Mouse (Mus musculus): ENCODE data around the gene Ypel2. TPM values are rescaled to one million over a fixed set of nuclear protein-coding genes. Genes with fewer than 3 reads are reported as not detected.

Ypel2 gene
- polyA plus RNA-seq, 2 experiments, result 6.8 to 9.2 TPM

DNA sequence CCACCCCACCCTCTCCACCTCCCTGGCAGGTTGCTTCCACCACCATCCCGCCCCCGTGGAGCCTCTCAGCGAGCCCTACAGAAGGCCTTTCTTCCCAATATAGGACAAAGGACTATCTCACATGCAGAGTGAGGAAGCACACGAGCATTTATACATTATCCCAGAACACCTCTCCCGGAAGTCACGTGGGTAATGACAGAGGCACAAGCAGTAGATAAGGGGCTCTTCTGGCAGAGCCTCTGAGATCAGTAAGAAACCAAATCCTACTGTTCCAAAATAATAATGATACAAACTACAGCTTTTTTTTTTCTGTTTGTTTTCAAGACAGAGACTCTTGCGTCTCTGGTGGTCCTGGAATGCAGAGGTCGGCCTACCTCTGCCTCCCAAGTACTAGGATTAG is 51.6 kb downstream of the Ypel2 start:
- H3K9me3 ChIP-seq (ENCODE audit: control insufficient read depth, low read length), result no peaks in the 10 kb centered on the region
- 0 out of 2 replicates have a peak, but pooled peaks cover 3% of the 10 kb centered on the region for H3K4me1 ChIP-seq (ENCODE audit: control insufficient read depth, insufficient read depth, low read length)
- no peak for TF ChIP-seq POLR2A (IDR thresholded peaks at IDR 0.05; ENCODE audit: borderline replicate concordance, extremely low read depth, insufficient read depth, insufficient read length)
- DNase-seq (ENCODE audit: low spot score), result no peak
- no peak overlapping the region for H3K9ac ChIP-seq (ENCODE audit: low read depth, low read length, severe bottlenecking)
- H3K36me3 ChIP-seq (ENCODE audit: control insufficient read depth, insufficient read depth, low read length), result peaks cover 41% of the 10 kb centered on the region
- WGBS, result 86% methylated on average over 8 of the region's 8 CpGs
- H3K4me3 ChIP-seq (replicated peaks; ENCODE audit: low read length), result no peak overlapping the region
- H3K4me2 ChIP-seq (replicated peaks; ENCODE audit: low read depth, low read length, severe bottlenecking), result no peak overlapping the region
- no peak overlapping the region for H3K27ac ChIP-seq (replicated peaks; ENCODE audit: low read depth, low read length)
- H3K27me3 ChIP-seq (ENCODE audit: control insufficient read depth, insufficient read depth, low read length), result no peaks in the 10 kb centered on the region
- no peak for ATAC-seq (ENCODE audit: low FRiP score, low read depth)

DNA sequence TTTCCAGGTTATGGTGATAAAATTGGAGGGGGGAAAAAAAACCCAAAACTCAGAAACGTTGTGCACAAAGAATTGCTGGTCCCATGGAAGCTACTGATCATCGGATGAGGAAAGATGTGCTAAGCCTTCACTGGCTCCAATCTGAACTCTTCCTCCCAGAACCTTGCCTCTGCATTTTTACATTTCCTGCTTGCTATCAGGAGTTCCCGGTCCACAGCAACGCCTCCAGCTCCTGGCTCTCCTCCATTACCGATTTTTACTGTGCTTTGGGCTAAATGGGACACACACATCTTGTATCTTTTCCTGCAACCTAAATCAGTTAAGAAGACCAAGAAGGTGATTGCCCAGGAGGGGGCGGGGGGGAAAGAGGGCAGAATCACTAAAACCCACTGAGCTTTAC is 54.0 kb downstream of the Ypel2 start:
- Histone ChIP-seq H3K36me3 (ENCODE audit: control insufficient read depth, insufficient read depth, low read length) (peaks cover 34% of the 10 kb centered on the region), H3K4me3 (replicated peaks; ENCODE audit: low read length) (no peak overlapping the region), H3K4me2 (replicated peaks; ENCODE audit: low read depth, low read length, severe bottlenecking) (no peak overlapping the region), H3K27ac (replicated peaks; ENCODE audit: low read depth, low read length) (no peak overlapping the region), H3K27me3 (ENCODE audit: control insufficient read depth, insufficient read depth, low read length) (no peaks in the 10 kb centered on the region), H3K9ac (ENCODE audit: low read depth, low read length, severe bottlenecking) (no peak overlapping the region), H3K4me1 (ENCODE audit: control insufficient read depth, insufficient read depth, low read length) (0 out of 2 replicates have a peak, but pooled peaks cover under 1% of the 10 kb centered on the region), H3K9me3 (ENCODE audit: control insufficient read depth, low read length) (no peaks in the 10 kb centered on the region)
- DNase-seq (ENCODE audit: low spot score), result no peak
- 71% methylated on average over 6 of the region's 6 CpGs for WGBS
- no peak for TF ChIP-seq POLR2A (IDR thresholded peaks at IDR 0.05; ENCODE audit: borderline replicate concordance, extremely low read depth, insufficient read depth, insufficient read length)
- ATAC-seq (ENCODE audit: low FRiP score, low read depth), result no peak

DNA sequence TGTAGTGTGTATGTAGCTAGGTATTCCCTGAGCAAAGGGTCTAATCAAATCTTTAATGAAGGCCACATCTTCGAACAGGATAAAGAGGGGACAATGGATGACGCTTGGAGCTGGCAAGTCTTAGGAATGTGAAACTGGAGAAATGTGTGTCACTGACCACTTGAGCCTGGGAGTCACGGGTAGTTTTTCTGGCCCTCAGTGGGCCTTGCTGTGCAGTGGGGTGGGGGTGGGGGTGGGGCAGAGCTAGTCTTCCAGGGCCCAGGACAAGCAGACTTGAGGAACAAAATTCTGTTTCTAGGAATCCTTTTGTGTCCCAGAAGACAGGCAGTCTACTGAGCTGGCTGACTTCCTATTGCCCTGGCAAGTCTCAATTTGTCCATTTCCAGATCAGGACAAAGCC is 55.0 kb downstream of the Ypel2 start:
- Histone ChIP-seq H3K27ac (replicated peaks; ENCODE audit: low read depth, low read length) (no peak overlapping the region), H3K27me3 (ENCODE audit: control insufficient read depth, insufficient read depth, low read length) (no peaks in the 10 kb centered on the region), H3K36me3 (ENCODE audit: control insufficient read depth, insufficient read depth, low read length) (peaks cover 24% of the 10 kb centered on the region), H3K4me3 (replicated peaks; ENCODE audit: low read length) (no peak overlapping the region), H3K4me1 (ENCODE audit: control insufficient read depth, insufficient read depth, low read length) (no peaks in the 10 kb centered on the region), H3K4me2 (replicated peaks; ENCODE audit: low read depth, low read length, severe bottlenecking) (no peak overlapping the region), H3K9ac (ENCODE audit: low read depth, low read length, severe bottlenecking) (no peak overlapping the region), H3K9me3 (ENCODE audit: control insufficient read depth, low read length) (no peaks in the 10 kb centered on the region)
- no peak for DNase-seq (ENCODE audit: low spot score)
- no peak for TF ChIP-seq POLR2A (IDR thresholded peaks at IDR 0.05; ENCODE audit: borderline replicate concordance, extremely low read depth, insufficient read depth, insufficient read length)
- WGBS, result 78% methylated on average over 3 of the region's 3 CpGs
- ATAC-seq (ENCODE audit: low FRiP score, low read depth), result no peak

DNA sequence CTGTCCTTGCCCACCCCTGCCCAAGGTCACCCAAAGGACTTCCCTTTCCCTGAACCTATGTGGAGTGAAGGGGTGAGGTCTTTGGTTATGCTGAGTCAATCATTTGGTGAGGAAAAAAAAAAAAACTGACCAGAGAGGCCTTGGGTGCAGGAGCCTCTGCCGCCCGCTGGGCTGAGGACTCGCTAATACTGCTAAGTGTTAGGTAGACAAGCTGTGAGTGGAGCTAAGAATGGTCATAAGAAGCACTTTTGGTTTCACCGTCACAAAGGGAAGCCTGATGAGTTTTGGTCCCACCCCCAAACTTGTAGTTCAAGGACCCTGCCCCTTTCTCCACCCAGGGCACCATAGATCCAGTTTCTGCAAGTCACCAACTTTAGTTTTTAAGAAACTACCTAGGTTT is 55.4 kb downstream of the Ypel2 start:
- DNase-seq (ENCODE audit: low spot score) (no peak), ATAC-seq (ENCODE audit: low FRiP score, low read depth) (no peak)
- H3K4me1 ChIP-seq (ENCODE audit: control insufficient read depth, insufficient read depth, low read length), result no peaks in the 10 kb centered on the region
- H3K36me3 ChIP-seq (ENCODE audit: control insufficient read depth, insufficient read depth, low read length), result peaks cover 22% of the 10 kb centered on the region
- H3K9me3 ChIP-seq (ENCODE audit: control insufficient read depth, low read length), result no peaks in the 10 kb centered on the region
- H3K27me3 ChIP-seq (ENCODE audit: control insufficient read depth, insufficient read depth, low read length), result no peaks in the 10 kb centered on the region
- no peak overlapping the region for H3K4me3 ChIP-seq (replicated peaks; ENCODE audit: low read length)
- no peak overlapping the region for H3K27ac ChIP-seq (replicated peaks; ENCODE audit: low read depth, low read length)
- H3K4me2 ChIP-seq (replicated peaks; ENCODE audit: low read depth, low read length, severe bottlenecking), result no peak overlapping the region
- no peak for TF ChIP-seq POLR2A (IDR thresholded peaks at IDR 0.05; ENCODE audit: borderline replicate concordance, extremely low read depth, insufficient read depth, insufficient read length)
- no peak overlapping the region for H3K9ac ChIP-seq (ENCODE audit: low read depth, low read length, severe bottlenecking)
- WGBS, result 91% methylated on average over 4 of the region's 4 CpGs

DNA sequence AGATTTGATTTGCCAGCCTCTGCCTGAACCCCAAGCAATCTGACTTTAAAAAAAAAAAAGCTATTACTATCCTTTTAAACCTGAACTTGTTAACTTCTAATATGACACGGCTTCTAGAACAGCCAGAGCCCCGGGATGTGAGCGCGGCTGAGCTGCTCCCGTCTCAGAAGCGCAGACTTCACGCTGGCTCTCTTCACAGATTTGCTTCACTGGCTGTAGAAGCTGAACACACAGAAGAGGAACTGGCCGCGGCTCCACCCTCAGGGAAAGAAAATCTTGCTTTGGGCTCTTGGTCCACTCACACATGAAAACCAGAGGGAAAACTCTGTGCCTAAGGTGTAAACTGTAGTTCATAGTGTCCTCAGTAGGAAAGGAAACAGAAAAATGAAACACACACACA is 56.6 kb downstream of the Ypel2 start:
- DNase-seq (ENCODE audit: low spot score) (no peak), ATAC-seq (ENCODE audit: low FRiP score, low read depth) (no peak)
- no peak for TF ChIP-seq POLR2A (IDR thresholded peaks at IDR 0.05; ENCODE audit: borderline replicate concordance, extremely low read depth, insufficient read depth, insufficient read length)
- Histone ChIP-seq H3K4me3 (replicated peaks; ENCODE audit: low read length) (no peak overlapping the region), H3K9me3 (ENCODE audit: control insufficient read depth, low read length) (no peaks in the 10 kb centered on the region), H3K4me1 (ENCODE audit: control insufficient read depth, insufficient read depth, low read length) (no peaks in the 10 kb centered on the region), H3K36me3 (ENCODE audit: control insufficient read depth, insufficient read depth, low read length) (peaks cover 19% of the 10 kb centered on the region), H3K27me3 (ENCODE audit: control insufficient read depth, insufficient read depth, low read length) (no peaks in the 10 kb centered on the region), H3K4me2 (replicated peaks; ENCODE audit: low read depth, low read length, severe bottlenecking) (no peak overlapping the region), H3K27ac (replicated peaks; ENCODE audit: low read depth, low read length) (no peak overlapping the region), H3K9ac (ENCODE audit: low read depth, low read length, severe bottlenecking) (no peak overlapping the region)
- 56% methylated on average over 9 of the region's 9 CpGs for WGBS

DNA sequence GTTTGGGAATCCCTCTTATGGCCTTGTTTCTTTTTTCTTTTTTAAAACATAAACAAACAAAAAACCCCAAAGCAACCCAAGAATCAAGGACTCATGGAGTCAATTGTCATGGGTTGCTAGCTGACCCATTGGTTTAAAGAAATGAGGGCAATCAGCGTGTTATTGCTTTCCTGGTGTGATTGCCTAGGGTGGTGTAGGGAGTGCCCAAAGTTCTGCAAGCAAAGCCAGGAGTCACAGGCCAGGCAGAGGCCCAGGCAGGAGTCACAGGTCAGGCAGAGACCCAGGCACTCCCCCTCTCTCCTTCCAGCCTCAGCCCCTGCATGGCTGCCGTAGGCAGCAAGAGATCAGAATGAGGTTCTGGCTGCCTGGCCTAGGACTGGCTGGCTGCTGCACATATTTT is 58.6 kb downstream of the Ypel2 start:
- no peak for DNase-seq (ENCODE audit: low spot score)
- no peak for ATAC-seq (ENCODE audit: low FRiP score, low read depth)
- Histone ChIP-seq H3K9ac (ENCODE audit: low read depth, low read length, severe bottlenecking) (no peak overlapping the region), H3K4me3 (replicated peaks; ENCODE audit: low read length) (no peak overlapping the region), H3K36me3 (ENCODE audit: control insufficient read depth, insufficient read depth, low read length) (peaks cover 3% of the 10 kb centered on the region), H3K9me3 (ENCODE audit: control insufficient read depth, low read length) (no peaks in the 10 kb centered on the region), H3K4me2 (replicated peaks; ENCODE audit: low read depth, low read length, severe bottlenecking) (no peak overlapping the region), H3K4me1 (ENCODE audit: control insufficient read depth, insufficient read depth, low read length) (no peaks in the 10 kb centered on the region), H3K27ac (replicated peaks; ENCODE audit: low read depth, low read length) (no peak overlapping the region), H3K27me3 (ENCODE audit: control insufficient read depth, insufficient read depth, low read length) (no peaks in the 10 kb centered on the region)
- 59% methylated on average over 2 of the region's 2 CpGs for WGBS
- no peak for TF ChIP-seq POLR2A (IDR thresholded peaks at IDR 0.05; ENCODE audit: borderline replicate concordance, extremely low read depth, insufficient read depth, insufficient read length)

Data from limb, embryonic 14.5 days (tissue).